Mouse (Mus musculus) neural tube, embryonic 15.5 days (tissue): ENCODE data around the gene AC161166.1. TPM values are rescaled to one million over a fixed set of nuclear protein-coding genes. Genes with fewer than 3 reads are reported as not detected.
"Not testable (repeated sequence)": the region's sequence is repeated elsewhere in the genome, so short reads cannot be mapped to it uniquely, and the experiment has no call there.

Experiments
- ATAC-seq: fragments of 200-750 bp; cut with Nextera tagmentation; 2 replicates; pipeline ENCODE4 v1.8.0; 2017; ENCODE audit warnings: mild to moderate bottlenecking, moderate TSS enrichment, moderate library complexity; ENCODE audit not compliant: low FRiP score
- H3K27ac ChIP-seq: fragments of 300-500 bp; sonication (generic); replicated peaks from 2 replicates; pipeline ENCODE4 v1.5.1; 2015; ENCODE audit warnings: mild to moderate bottlenecking, inconsistent platforms
- H3K27me3 ChIP-seq: fragments of 300-500 bp; sonication (generic); replicated peaks from 2 replicates; pipeline ENCODE4 v1.6.1; 2015; ENCODE audit warnings: inconsistent platforms
- H3K36me3 ChIP-seq: fragments of 300-500 bp; sonication (generic); 2 replicates; pipeline ENCODE4 v1.6.1; 2015; ENCODE audit warnings: inconsistent platforms
- H3K4me1 ChIP-seq: fragments of 300-500 bp; sonication (generic); 2 replicates; pipeline ENCODE4 v1.6.1; 2015; ENCODE audit warnings: inconsistent platforms
- H3K4me2 ChIP-seq: fragments of 300-500 bp; sonication (generic); 2 replicates; pipeline ENCODE4 v1.6.1; 2015; ENCODE audit warnings: inconsistent platforms, mild to moderate bottlenecking, moderate library complexity
- H3K4me3 ChIP-seq: fragments of 300-500 bp; sonication (generic); replicated peaks from 2 replicates; pipeline ENCODE4 v1.5.1; 2015; ENCODE audit warnings: mild to moderate bottlenecking, inconsistent platforms
- H3K9ac ChIP-seq: fragments of 300-500 bp; sonication (generic); replicated peaks from 2 replicates; pipeline ENCODE4 v1.6.1; 2015; ENCODE audit warnings: mild to moderate bottlenecking, inconsistent platforms
- H3K9me3 ChIP-seq: fragments of 300-500 bp; sonication (generic); replicated peaks from 2 replicates; pipeline ENCODE4 v1.6.1; 2016; ENCODE audit warnings: inconsistent platforms
- WGBS: fragments of 180-500 bp; shearing (Covaris S2); methylation state at CpG from one replicate; pipeline ENCODE4 v1.1.7; 2015; ENCODE audit warnings: mixed read lengths; 5-methylcytosine and 5-hydroxymethylcytosine counted together
- polyA plus RNA-seq: library from polyadenylated mRNA; unstranded; fragments of >200 nt; fragmentation: Nextera tagmentation; extraction: Ambion mirVana; gene quantifications from 2 replicates; pipeline ENCODE4 v1.2.1, GENCODE M21; 2015

AC161166.1 gene
- polyA plus RNA-seq, 1 experiment from 2014 or later = 1.2 TPM

- H3K4me3 ChIP-seq = no peak overlapping the region
- no peak overlapping the region for H3K27ac ChIP-seq
- H3K27me3 ChIP-seq = no peaks in the 10 kb centered on the region
- ATAC-seq = no peak
- H3K36me3 ChIP-seq = peaks cover under 1% of the 10 kb centered on the region; the same call in 1 of the 2 replicates
- 89% methylated on average over 6 of the region's 6 CpGs for WGBS
- H3K9me3 ChIP-seq = no peaks in the 10 kb centered on the region
- no peak overlapping the region for H3K4me2 ChIP-seq
- no peak overlapping the region for H3K9ac ChIP-seq
- H3K4me1 ChIP-seq = peaks cover 14% of the 10 kb centered on the region
Measured at GRCm38 (mm10) chr7:24523723-24524122, 11.5 kb upstream of the AC161166.1 start.

GRCm38 (mm10) chr7:24522805-24523204 is 10.6 kb upstream of the AC161166.1 start:
- H3K36me3 ChIP-seq = peaks cover 6% of the 10 kb centered on the region; the same call in 1 of the 2 replicates
- ATAC-seq = no peak
- H3K27me3 ChIP-seq = no peaks in the 10 kb centered on the region
- peaks cover 17% of the 10 kb centered on the region for H3K4me1 ChIP-seq
- no peak overlapping the region for H3K9ac ChIP-seq
- WGBS = 59% methylated on average over 5 of the region's 5 CpGs
- no peaks in the 10 kb centered on the region for H3K9me3 ChIP-seq
- no peak overlapping the region for H3K4me2 ChIP-seq
- H3K27ac ChIP-seq = no peak overlapping the region
- H3K4me3 ChIP-seq = no peak overlapping the region

- H3K4me3 ChIP-seq, H3K9ac ChIP-seq, H3K27me3 ChIP-seq, H3K27ac ChIP-seq, ATAC-seq, H3K9me3 ChIP-seq, H3K4me2 ChIP-seq: not testable (repeated sequence)
- WGBS = 89% methylated on average over 10 of the region's 10 CpGs
- peaks cover 19% of the 10 kb centered on the region for H3K36me3 ChIP-seq
- H3K4me1 ChIP-seq = peaks cover 13% of the 10 kb centered on the region
Measured at GRCm38 (mm10) chr7:24520054-24520453, 7.8 kb upstream of the AC161166.1 start.

- Histone ChIP-seq H3K4me2 (no peak overlapping the region), H3K27ac (no peak overlapping the region), H3K4me3 (no peak overlapping the region), H3K9ac (no peak overlapping the region), H3K4me1 (peaks cover 14% of the 10 kb centered on the region), H3K9me3 (no peaks in the 10 kb centered on the region), H3K36me3 (peaks cover 28% of the 10 kb centered on the region), H3K27me3 (no peaks in the 10 kb centered on the region)
- WGBS = 45% methylated on average over 3 of the region's 3 CpGs
- no peak for ATAC-seq
Measured at GRCm38 (mm10) chr7:24519130-24519529, 6.9 kb upstream of the AC161166.1 start.

- H3K36me3 ChIP-seq = peaks cover 32% of the 10 kb centered on the region
Measured at GRCm38 (mm10) chr7:24517654-24518053, 5.4 kb upstream of the AC161166.1 start.

GRCm38 (mm10) chr7:24517077-24517476 is 4.8 kb upstream of the AC161166.1 start:
- no peaks in the 10 kb centered on the region for H3K27me3 ChIP-seq
- H3K4me3 ChIP-seq = no peak overlapping the region
- H3K9me3 ChIP-seq = no peaks in the 10 kb centered on the region
- H3K27ac ChIP-seq = no peak overlapping the region; the same call in none of the 2 replicates
- no peak overlapping the region for H3K4me2 ChIP-seq
- 38% methylated on average over 5 of the region's 5 CpGs for WGBS
- H3K9ac ChIP-seq = no peak overlapping the region
- H3K4me1 ChIP-seq = peaks cover 23% of the 10 kb centered on the region
- ATAC-seq = peak; percentile 29; the same call in 1 of the 2 replicates
- peaks cover 35% of the 10 kb centered on the region for H3K36me3 ChIP-seq

More at GRCm38 (mm10) chr7:24517654-24518053, 5.4 kb upstream of the AC161166.1 start:
- Histone ChIP-seq H3K4me1 (peaks cover 22% of the 10 kb centered on the region), H3K9ac (peak overlapping the region; percentile 21; the same call in 1 of the 2 replicates), H3K27ac (peak overlapping the region; percentile 66), H3K9me3 (no peaks in the 10 kb centered on the region), H3K4me3 (no peak overlapping the region), H3K4me2 (no peak overlapping the region), H3K27me3 (no peaks in the 10 kb centered on the region)
- peak; percentile 29; the same call in 1 of the 2 replicates for ATAC-seq
- 38% methylated on average over 6 of the region's 6 CpGs for WGBS

- not testable (repeated sequence) for H3K4me3 ChIP-seq, H3K9me3 ChIP-seq, H3K27me3 ChIP-seq, H3K4me2 ChIP-seq, H3K27ac ChIP-seq, H3K9ac ChIP-seq
- 68% methylated on average over 8 of the region's 8 CpGs for WGBS
- Histone ChIP-seq H3K36me3 (peaks cover 35% of the 10 kb centered on the region), H3K4me1 (peaks cover 25% of the 10 kb centered on the region)
- ATAC-seq = 0 out of 2 replicates have a peak, but pooled peaks have one; percentile 8
Measured at GRCm38 (mm10) chr7:24516319-24516718, 4.1 kb upstream of the AC161166.1 start.

- Histone ChIP-seq H3K4me2 (peak overlapping the region; percentile 70), H3K27ac (peak overlapping the region; percentile 100), H3K4me1 (peaks cover 67% of the 10 kb centered on the region), H3K9ac (peak overlapping the region; percentile 88), H3K27me3 (no peaks in the 10 kb centered on the region), H3K36me3 (peaks cover 20% of the 10 kb centered on the region), H3K9me3 (no peaks in the 10 kb centered on the region), H3K4me3 (peak overlapping the region; percentile 70)
- peak; percentile 29 for ATAC-seq
- under 1% methylated on average over 20 of the region's 20 CpGs for WGBS
Measured at GRCm38 (mm10) chr7:24507726-24508114, 4.5 kb downstream of the AC161166.1 start.

GRCm38 (mm10) chr7:24506838-24507725 is 5.2 kb downstream of the AC161166.1 start, which contains the start of gene Zfp428:
Gene Zfp428 (plus strand): TSS chr7:24507006.
- Histone ChIP-seq H3K4me1 (peaks cover 65% of the 10 kb centered on the region), H3K9me3 (no peaks in the 10 kb centered on the region), H3K36me3 (peaks cover 21% of the 10 kb centered on the region), H3K27ac (peak within 1 kb of the TSS; percentile 100), H3K4me2 (peak within 1 kb of the TSS; percentile 70), H3K27me3 (no peaks in the 10 kb centered on the region), H3K9ac (peak within 1 kb of the TSS; percentile 88), H3K4me3 (peak within 1 kb of the TSS; percentile 70)
- WGBS = under 1% methylated on average over 84 of the region's 84 CpGs
- peak; percentile 89 for ATAC-seq

GRCm38 (mm10) chr7:24506476-24506837 is 5.8 kb downstream of the AC161166.1 start:
- Histone ChIP-seq H3K9me3 (no peaks in the 10 kb centered on the region), H3K4me3 (peak overlapping the region; percentile 70), H3K9ac (peak overlapping the region; percentile 88), H3K27me3 (no peaks in the 10 kb centered on the region), H3K4me1 (peaks cover 64% of the 10 kb centered on the region), H3K27ac (peak overlapping the region; percentile 100), H3K4me2 (peak overlapping the region; percentile 70), H3K36me3 (peaks cover 24% of the 10 kb centered on the region)
- under 1% methylated on average over 12 of the region's 12 CpGs for WGBS
- peak; percentile 10; the same call in 1 of the 2 replicates for ATAC-seq

GRCm38 (mm10) chr7:24506065-24506459 is 6.2 kb downstream of the AC161166.1 start:
- Histone ChIP-seq H3K36me3 (peaks cover 26% of the 10 kb centered on the region), H3K9ac (peak overlapping the region; percentile 88), H3K4me2 (peak overlapping the region; percentile 70), H3K27me3 (no peaks in the 10 kb centered on the region), H3K27ac (peak overlapping the region; percentile 100), H3K4me1 (peaks cover 60% of the 10 kb centered on the region), H3K4me3 (peak overlapping the region; percentile 70), H3K9me3 (no peaks in the 10 kb centered on the region)
- 2% methylated on average over 3 of the region's 3 CpGs for WGBS
- no peak for ATAC-seq
